Mouse (Mus musculus) hindbrain, embryonic 11.5 days (tissue): ENCODE measurements at regions not wholly inside any gene's neighbourhood (a gene's known extent, or its start where the extent isn't known, plus 50 kb on each side); places are given as distances from the start of the nearest gene placed in this dataset.
A peak's percentile ranks its signal among the peaks of the same experiment; 100 is the strongest.

Source experiments
- ATAC-seq: fragments of 200-750 bp; cut with Nextera tagmentation; 2 replicates; pipeline ENCODE4 v1.8.0; 2017; ENCODE audit warnings: mild to moderate bottlenecking, moderate TSS enrichment, moderate library complexity; ENCODE audit not compliant: low FRiP score
- DNase-seq: peaks from one replicate; pipeline ENCODE4 v3.0.0-alpha.2; 2015; ENCODE audit warnings: low spot score
- H3K27ac ChIP-seq: fragments of 300-500 bp; sonication (generic); 2 replicates; pipeline ENCODE4 v1.5.1; 2014; ENCODE audit warnings: mild to moderate bottlenecking, low read depth, low read length
- H3K27me3 ChIP-seq: fragments of 300-500 bp; sonication (generic); 2 replicates; pipeline ENCODE4 v1.6.1; 2014; ENCODE audit warnings: mild to moderate bottlenecking, low read length, moderate library complexity, mixed read lengths; ENCODE audit not compliant: control insufficient read depth, insufficient read depth
- H3K36me3 ChIP-seq: fragments of 300-500 bp; sonication (generic); 2 replicates; pipeline ENCODE4 v1.6.1; 2014; ENCODE audit warnings: mild to moderate bottlenecking, low read length, moderate library complexity, mixed read lengths; ENCODE audit not compliant: control insufficient read depth, insufficient read depth
- H3K4me1 ChIP-seq: fragments of 300-500 bp; sonication (generic); replicated peaks from 2 replicates; pipeline ENCODE4 v1.6.1; 2014; ENCODE audit warnings: low read length, mixed read lengths; ENCODE audit not compliant: control insufficient read depth, insufficient read depth
- H3K4me2 ChIP-seq: fragments of 300-500 bp; sonication (generic); replicated peaks from 2 replicates; pipeline ENCODE4 v1.6.1; 2014; ENCODE audit warnings: mild to moderate bottlenecking, low read depth, low read length
- H3K4me3 ChIP-seq: fragments of 300-500 bp; sonication (generic); 2 replicates; pipeline ENCODE4 v1.5.1; 2014; ENCODE audit warnings: low read depth, low read length
- H3K9ac ChIP-seq: fragments of 300-500 bp; sonication (generic); 2 replicates; pipeline ENCODE4 v1.6.1; 2014; ENCODE audit warnings: low read depth, low read length
- H3K9me3 ChIP-seq: fragments of 300-500 bp; sonication (generic); 2 replicates; pipeline ENCODE4 v1.6.1; 2016; ENCODE audit warnings: low read length; ENCODE audit not compliant: control insufficient read depth
- WGBS: fragments of 180-500 bp; shearing (Covaris S2); extraction: QIAGEN DNeasy Blood & Tissue Kit; methylation state at CpG from one replicate; pipeline ENCODE4 v1.1.7; 2014; 5-methylcytosine and 5-hydroxymethylcytosine counted together

- H3K36me3 ChIP-seq, result no peaks in the 10 kb centered on the region
- peak; percentile 20 for DNase-seq
- H3K9ac ChIP-seq, result no peak overlapping the region
- H3K9me3 ChIP-seq, result no peaks in the 10 kb centered on the region
- no peak overlapping the region for H3K27ac ChIP-seq
- no peak overlapping the region for H3K4me2 ChIP-seq
- no peak for ATAC-seq
- H3K4me3 ChIP-seq, result no peak overlapping the region
- WGBS, result 65% methylated on average over 16 of the region's 16 CpGs
- no peaks in the 10 kb centered on the region for H3K27me3 ChIP-seq
- no peaks in the 10 kb centered on the region for H3K4me1 ChIP-seq
Observed at GRCm38 (mm10) chr13:48717036-48717435, 54.2 kb downstream of the Barx1 start.

- Histone ChIP-seq H3K4me1 (no peaks in the 10 kb centered on the region), H3K27me3 (no peaks in the 10 kb centered on the region), H3K36me3 (no peaks in the 10 kb centered on the region), H3K27ac (no peak overlapping the region), H3K9me3 (no peaks in the 10 kb centered on the region), H3K4me2 (no peak overlapping the region), H3K9ac (no peak overlapping the region), H3K4me3 (no peak overlapping the region)
- 74% methylated on average over 10 of the region's 10 CpGs for WGBS
- ATAC-seq (no peak), DNase-seq (no peak)
Observed at GRCm38 (mm10) chr13:48717451-48717850, 54.7 kb downstream of the Barx1 start.

- no peaks in the 10 kb centered on the region; the same call in 1 of the 2 replicates for H3K27me3 ChIP-seq
- 40% methylated on average over 8 of the region's 8 CpGs for WGBS
- no peak overlapping the region for H3K4me3 ChIP-seq
- H3K4me1 ChIP-seq, result no peaks in the 10 kb centered on the region
- H3K4me2 ChIP-seq, result no peak overlapping the region
- ATAC-seq (no peak), DNase-seq (no peak)
- H3K36me3 ChIP-seq, result no peaks in the 10 kb centered on the region
- no peak overlapping the region for H3K9ac ChIP-seq
- no peaks in the 10 kb centered on the region for H3K9me3 ChIP-seq
- H3K27ac ChIP-seq, result no peak overlapping the region
Observed at GRCm38 (mm10) chr13:48723676-48724075, 60.9 kb downstream of the Barx1 start.

GRCm38 (mm10) chr13:48726430-48726829, 63.6 kb downstream of the Barx1 start:
- Histone ChIP-seq H3K4me3 (no peak overlapping the region), H3K4me1 (no peaks in the 10 kb centered on the region; the same call in 1 of the 2 replicates), H3K4me2 (no peak overlapping the region), H3K9me3 (no peaks in the 10 kb centered on the region), H3K9ac (no peak overlapping the region), H3K27me3 (peaks cover 19% of the 10 kb centered on the region), H3K36me3 (no peaks in the 10 kb centered on the region), H3K27ac (no peak overlapping the region)
- no peak for ATAC-seq
- DNase-seq, result no peak
- 46% methylated on average over 4 of the region's 4 CpGs for WGBS

- Histone ChIP-seq H3K4me3 (peak overlapping the region; percentile 28), H3K9me3 (no peaks in the 10 kb centered on the region), H3K36me3 (no peaks in the 10 kb centered on the region), H3K27ac (no peak overlapping the region), H3K27me3 (peaks cover 39% of the 10 kb centered on the region), H3K4me2 (peak overlapping the region; percentile 39), H3K4me1 (peaks cover 8% of the 10 kb centered on the region), H3K9ac (no peak overlapping the region)
- ATAC-seq (peak; percentile 48), DNase-seq (peak; percentile 65)
- WGBS, result 2% methylated on average over 48 of the region's 51 CpGs
Observed at GRCm38 (mm10) chr13:48731046-48731996, 68.5 kb downstream of the Barx1 start.

- Histone ChIP-seq H3K4me3 (no peak overlapping the region), H3K4me2 (peak overlapping the region; percentile 19; the same call in 1 of the 2 replicates), H3K27me3 (peaks cover 39% of the 10 kb centered on the region), H3K4me1 (peaks cover 8% of the 10 kb centered on the region), H3K9me3 (no peaks in the 10 kb centered on the region), H3K9ac (no peak overlapping the region), H3K36me3 (no peaks in the 10 kb centered on the region), H3K27ac (no peak overlapping the region)
- ATAC-seq (peak; percentile 67), DNase-seq (peak; percentile 71)
- WGBS, result 2% methylated on average over 29 of the region's 29 CpGs
Observed at GRCm38 (mm10) chr13:48732168-48732841, 69.5 kb downstream of the Barx1 start.

- ATAC-seq (no peak), DNase-seq (no peak)
- Histone ChIP-seq H3K9me3 (no peaks in the 10 kb centered on the region), H3K4me3 (no peak overlapping the region), H3K4me2 (no peak overlapping the region), H3K4me1 (peaks cover 8% of the 10 kb centered on the region), H3K9ac (no peak overlapping the region), H3K27me3 (peaks cover 34% of the 10 kb centered on the region), H3K36me3 (no peaks in the 10 kb centered on the region), H3K27ac (no peak overlapping the region)
- 84% methylated on average over 9 of the region's 9 CpGs for WGBS
Observed at GRCm38 (mm10) chr13:48734985-48735384, 72.2 kb downstream of the Barx1 start.

GRCm38 (mm10) chr13:48745566-48745965, 82.8 kb downstream of the Barx1 start:
- Histone ChIP-seq H3K4me1 (no peaks in the 10 kb centered on the region), H3K9ac (no peak overlapping the region), H3K36me3 (no peaks in the 10 kb centered on the region), H3K4me3 (no peak overlapping the region), H3K9me3 (no peaks in the 10 kb centered on the region), H3K27me3 (no peaks in the 10 kb centered on the region), H3K4me2 (no peak overlapping the region), H3K27ac (no peak overlapping the region)
- DNase-seq, result no peak
- no peak for ATAC-seq
- WGBS, result 56% methylated on average over 4 of the region's 5 CpGs
